Mouse (Mus musculus): ENCODE data around the gene Atp5g3.

DNA sequence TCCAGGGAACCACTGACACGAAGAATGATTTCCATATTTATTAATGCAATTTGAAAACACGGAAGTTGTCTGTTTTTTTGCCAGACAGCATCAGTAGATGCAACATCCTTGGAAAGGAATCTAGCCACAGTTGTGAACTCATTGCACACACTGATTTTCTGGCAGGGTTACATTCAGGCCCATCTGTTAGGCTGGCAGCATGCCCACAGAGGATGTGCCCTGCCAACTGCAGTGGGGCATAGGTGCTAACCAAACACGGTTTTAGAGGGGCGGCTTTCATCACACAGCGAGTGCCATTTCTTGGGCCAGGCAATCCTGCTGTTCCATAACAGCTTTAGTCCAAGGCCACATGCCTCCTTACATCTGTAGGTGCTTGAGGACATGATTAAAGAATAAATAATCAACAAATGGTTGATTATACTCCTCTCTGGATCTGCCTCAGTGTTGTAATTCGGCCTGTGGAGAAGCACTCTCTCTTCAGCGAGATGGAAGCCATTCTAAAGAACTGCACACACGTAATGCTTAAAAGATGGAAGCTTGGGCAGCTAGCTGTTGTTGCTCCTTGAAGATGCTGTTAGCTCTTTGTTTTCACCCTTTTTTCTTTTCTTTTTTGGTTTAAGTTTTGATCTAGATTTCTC lies 21.7 kb upstream of the Atp5g3 start:
- TF ChIP-seq CTCF (conservative IDR thresholded peaks at IDR 0.05; ENCODE audit: low read length) (no peak), NANOG (IDR thresholded peaks at IDR 0.05; ENCODE audit: borderline replicate concordance, low read length) (no peak), POU5F1 (IDR thresholded peaks at IDR 0.05; ENCODE audit: borderline replicate concordance, low read length) (no peak)
